Mouse (Mus musculus): ENCODE measurements around the gene Ankub1. TPM values are rescaled to one million over a fixed set of nuclear protein-coding genes. Genes with fewer than 3 reads are reported as not detected.

Ankub1 gene
- polyA plus RNA-seq, 1 experiment from 2014 or later: not detected

DNA sequence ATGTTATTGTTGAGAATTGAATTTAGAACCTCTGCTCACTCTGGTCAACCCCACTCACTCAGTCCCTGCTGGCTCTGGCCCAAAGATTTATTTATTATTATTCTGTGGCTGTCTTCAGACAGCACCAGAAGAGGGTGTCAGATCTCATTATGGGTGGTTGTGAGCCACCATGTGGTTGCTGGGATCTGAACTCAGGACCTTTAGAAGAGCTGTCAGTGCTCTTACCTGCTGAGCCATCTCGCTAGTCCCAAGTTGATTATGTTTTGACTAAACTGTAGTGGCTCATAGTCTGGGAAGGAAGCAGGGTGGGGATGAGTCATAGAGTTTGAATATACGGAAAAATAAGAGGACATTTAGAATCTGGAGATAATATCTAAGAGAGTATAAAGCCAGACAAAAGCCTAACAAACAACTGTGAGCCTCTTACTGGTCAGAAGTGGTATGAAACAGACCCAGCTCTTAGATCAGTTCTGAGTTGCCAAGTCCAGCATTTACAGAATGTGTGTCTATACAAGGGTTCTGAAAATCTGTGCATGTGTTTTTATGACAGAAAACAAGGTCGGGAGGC, 80.1 kb downstream of the Ankub1 start:
- no peak overlapping the region for H3K4me3 ChIP-seq (ENCODE audit: low read length)
- no peak overlapping the region for H3K9ac ChIP-seq (replicated peaks; ENCODE audit: low read length)
- 68% methylated on average over 3 of the region's 3 CpGs for WGBS
- H3K27ac ChIP-seq (ENCODE audit: low read length): no peak overlapping the region
- no peak overlapping the region for H3K4me2 ChIP-seq (replicated peaks; ENCODE audit: low read depth, low read length)
- H3K36me3 ChIP-seq (ENCODE audit: insufficient read depth, low read length): no peaks in the 10 kb centered on the region
- no peaks in the 10 kb centered on the region for H3K4me1 ChIP-seq (ENCODE audit: insufficient read depth, low read length)
- no peak for ATAC-seq (ENCODE audit: low FRiP score, low TSS enrichment)
- no peaks in the 10 kb centered on the region for H3K27me3 ChIP-seq (ENCODE audit: insufficient read depth, low read length)
- no peaks in the 10 kb centered on the region for H3K9me3 ChIP-seq (ENCODE audit: low read length)

DNA sequence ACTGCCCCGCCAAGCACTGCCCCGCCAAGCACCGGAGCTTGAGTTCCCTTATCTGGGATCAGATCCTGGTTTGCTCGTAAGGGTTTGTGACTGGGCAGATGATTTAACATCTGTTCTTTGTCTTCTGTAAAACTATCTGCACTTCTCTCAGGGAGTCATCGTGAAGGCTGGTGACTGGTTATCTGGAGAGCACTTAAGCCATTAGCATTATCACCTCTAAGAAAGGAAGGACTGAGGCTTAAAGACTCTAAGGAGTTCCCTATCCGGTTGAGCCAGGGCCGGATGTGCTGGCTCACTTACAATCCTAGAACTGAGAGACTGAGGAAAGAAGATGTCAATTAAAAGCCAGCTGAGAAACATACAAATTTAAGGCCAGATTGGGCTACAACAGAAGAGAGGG, 80.8 kb downstream of the Ankub1 start:
- no peaks in the 10 kb centered on the region for H3K9me3 ChIP-seq (ENCODE audit: low read length)
- H3K9ac ChIP-seq (replicated peaks; ENCODE audit: low read length): no peak overlapping the region
- H3K4me1 ChIP-seq (ENCODE audit: insufficient read depth, low read length): no peaks in the 10 kb centered on the region
- no peak overlapping the region for H3K27ac ChIP-seq (ENCODE audit: low read length)
- H3K4me2 ChIP-seq (replicated peaks; ENCODE audit: low read depth, low read length): no peak overlapping the region
- ATAC-seq (ENCODE audit: low FRiP score, low TSS enrichment): no peak
- H3K27me3 ChIP-seq (ENCODE audit: insufficient read depth, low read length): no peaks in the 10 kb centered on the region
- H3K4me3 ChIP-seq (ENCODE audit: low read length): no peak overlapping the region
- WGBS: 45% methylated on average over 7 of the region's 7 CpGs
- no peaks in the 10 kb centered on the region for H3K36me3 ChIP-seq (ENCODE audit: insufficient read depth, low read length)

Small RNAs within 50 kb of the gene (microRNA-seq; reads per million reads assigned to microRNA genes)
- not detected for gene Mir6377

Other genes with a start within 250 kb of the Ankub1 start
- 17.9 and 20.5 TPM in 2 replicates for gene Wwtr1, start 116.9 kb downstream of the Ankub1 start, polyA plus RNA-seq (2015; fragmentation: Nextera tagmentation; extraction: Ambion mirVana)
- 64.9 and 65.1 TPM in 2 replicates for gene Commd2, start 41.1 kb downstream of the Ankub1 start, polyA plus RNA-seq (2015; fragmentation: Nextera tagmentation; extraction: Ambion mirVana)
- 77.3 and 83.7 TPM in 2 replicates for gene Rnf13, start 43.3 kb upstream of the Ankub1 start, polyA plus RNA-seq (2015; fragmentation: Nextera tagmentation; extraction: Ambion mirVana)
- 152 and 174 TPM in 2 replicates for gene Pfn2, start 155.3 kb upstream of the Ankub1 start, polyA plus RNA-seq (2015; fragmentation: Nextera tagmentation; extraction: Ambion mirVana)